Mouse (Mus musculus): ENCODE measurements around the gene Rela. TPM values are rescaled to one million over a fixed set of nuclear protein-coding genes. Genes with fewer than 3 reads are reported as not detected.
"Not testable (repeated sequence)": the region's sequence is repeated elsewhere in the genome, so short reads cannot be mapped to it uniquely, and the experiment has no call there.

Gene Rela
- polyA plus RNA-seq, 1 experiment from 2014 or later = 43.9 TPM

GRCm38 (mm10) chr19:5684236-5684635, 47.0 kb downstream of the Rela start:
- no peak overlapping the region for H3K4me2 ChIP-seq (ENCODE audit: low read depth, low read length)
- no peaks in the 10 kb centered on the region for H3K9me3 ChIP-seq (ENCODE audit: control insufficient read depth, low read length)
- H3K4me3 ChIP-seq (ENCODE audit: low read length) = no peak overlapping the region
- peaks cover 10% of the 10 kb centered on the region for H3K4me1 ChIP-seq (ENCODE audit: control insufficient read depth, insufficient read depth, low read length)
- H3K27me3 ChIP-seq (replicated peaks; ENCODE audit: control insufficient read depth, insufficient read depth, low read length) = no peaks in the 10 kb centered on the region
- ATAC-seq = no peak
- no peak overlapping the region; the same call in 1 of the 2 replicates for H3K27ac ChIP-seq (ENCODE audit: low read length)
- WGBS = 89% methylated on average over 12 of the region's 12 CpGs
- H3K36me3 ChIP-seq (ENCODE audit: control insufficient read depth, insufficient read depth, low read length) = peaks cover 17% of the 10 kb centered on the region
- 0 out of 2 replicates have a peak overlapping the region, but pooled peaks have one; percentile 14 for H3K9ac ChIP-seq (ENCODE audit: low read depth, low read length)

- ATAC-seq = no peak
- H3K27ac ChIP-seq (ENCODE audit: low read length) = no peak overlapping the region
- H3K9me3 ChIP-seq (ENCODE audit: control insufficient read depth, low read length) = no peaks in the 10 kb centered on the region
- peaks cover 15% of the 10 kb centered on the region for H3K36me3 ChIP-seq (ENCODE audit: control insufficient read depth, insufficient read depth, low read length)
- no peaks in the 10 kb centered on the region for H3K27me3 ChIP-seq (replicated peaks; ENCODE audit: control insufficient read depth, insufficient read depth, low read length)
- no peak overlapping the region for H3K9ac ChIP-seq (ENCODE audit: low read depth, low read length)
- H3K4me3 ChIP-seq (ENCODE audit: low read length) = no peak overlapping the region
- H3K4me1 ChIP-seq (ENCODE audit: control insufficient read depth, insufficient read depth, low read length) = peaks cover 10% of the 10 kb centered on the region
- WGBS = 96% methylated on average over 13 of the region's 13 CpGs
- no peak overlapping the region for H3K4me2 ChIP-seq (ENCODE audit: low read depth, low read length)
These were observed 47.7 kb downstream of the Rela start for GRCm38 (mm10) chr19:5684985-5685384.

- no peak overlapping the region for H3K4me3 ChIP-seq (ENCODE audit: low read length)
- WGBS = 92% methylated on average over 19 of the region's 19 CpGs
- H3K27me3 ChIP-seq (replicated peaks; ENCODE audit: control insufficient read depth, insufficient read depth, low read length) = no peaks in the 10 kb centered on the region
- H3K4me1 ChIP-seq (ENCODE audit: control insufficient read depth, insufficient read depth, low read length) = peaks cover 13% of the 10 kb centered on the region
- H3K9me3 ChIP-seq (ENCODE audit: control insufficient read depth, low read length) = no peaks in the 10 kb centered on the region
- no peak overlapping the region for H3K27ac ChIP-seq (ENCODE audit: low read length)
- no peak overlapping the region for H3K9ac ChIP-seq (ENCODE audit: low read depth, low read length)
- peaks cover 15% of the 10 kb centered on the region for H3K36me3 ChIP-seq (ENCODE audit: control insufficient read depth, insufficient read depth, low read length)
- H3K4me2 ChIP-seq (ENCODE audit: low read depth, low read length) = no peak overlapping the region
- ATAC-seq = no peak
These were observed 48.1 kb downstream of the Rela start for GRCm38 (mm10) chr19:5685431-5685830.

- Histone ChIP-seq H3K4me3 (ENCODE audit: low read length) (no peak overlapping the region), H3K27ac (ENCODE audit: low read length) (no peak overlapping the region), H3K9me3 (ENCODE audit: control insufficient read depth, low read length) (no peaks in the 10 kb centered on the region), H3K36me3 (ENCODE audit: control insufficient read depth, insufficient read depth, low read length) (peaks cover 17% of the 10 kb centered on the region), H3K4me1 (ENCODE audit: control insufficient read depth, insufficient read depth, low read length) (peaks cover 18% of the 10 kb centered on the region), H3K9ac (ENCODE audit: low read depth, low read length) (no peak overlapping the region), H3K4me2 (ENCODE audit: low read depth, low read length) (no peak overlapping the region), H3K27me3 (replicated peaks; ENCODE audit: control insufficient read depth, insufficient read depth, low read length) (no peaks in the 10 kb centered on the region)
- ATAC-seq = no peak
- WGBS = 97% methylated on average over 11 of the region's 11 CpGs
These were observed 48.6 kb downstream of the Rela start for GRCm38 (mm10) chr19:5685861-5686260.

GRCm38 (mm10) chr19:5686437-5686836, 49.2 kb downstream of the Rela start:
- H3K27ac ChIP-seq (ENCODE audit: low read length) = no peak overlapping the region
- no peak overlapping the region for H3K9ac ChIP-seq (ENCODE audit: low read depth, low read length)
- no peak for ATAC-seq
- peaks cover 21% of the 10 kb centered on the region for H3K36me3 ChIP-seq (ENCODE audit: control insufficient read depth, insufficient read depth, low read length)
- H3K4me1 ChIP-seq (ENCODE audit: control insufficient read depth, insufficient read depth, low read length) = peaks cover 23% of the 10 kb centered on the region
- no peaks in the 10 kb centered on the region for H3K27me3 ChIP-seq (replicated peaks; ENCODE audit: control insufficient read depth, insufficient read depth, low read length)
- H3K9me3 ChIP-seq (ENCODE audit: control insufficient read depth, low read length) = no peaks in the 10 kb centered on the region
- H3K4me2 ChIP-seq (ENCODE audit: low read depth, low read length) = no peak overlapping the region
- no peak overlapping the region for H3K4me3 ChIP-seq (ENCODE audit: low read length)
- WGBS = 86% methylated on average over 13 of the region's 13 CpGs

- H3K27me3 ChIP-seq (replicated peaks; ENCODE audit: control insufficient read depth, insufficient read depth, low read length); H3K4me2 ChIP-seq (ENCODE audit: low read depth, low read length); H3K9me3 ChIP-seq (ENCODE audit: control insufficient read depth, low read length); H3K27ac ChIP-seq (ENCODE audit: low read length); ATAC-seq: not testable (repeated sequence)
- Histone ChIP-seq H3K9ac (ENCODE audit: low read depth, low read length) (peak overlapping the region; percentile 96; the same call in 1 of the 2 replicates), H3K4me3 (ENCODE audit: low read length) (0 out of 2 replicates have a peak overlapping the region, but pooled peaks have one; percentile 77), H3K4me1 (ENCODE audit: control insufficient read depth, insufficient read depth, low read length) (peaks cover 29% of the 10 kb centered on the region), H3K36me3 (ENCODE audit: control insufficient read depth, insufficient read depth, low read length) (peaks cover 21% of the 10 kb centered on the region)
- 92% methylated on average over 11 of the region's 12 CpGs for WGBS
These were observed 49.7 kb downstream of the Rela start for GRCm38 (mm10) chr19:5686954-5687353.

- Histone ChIP-seq H3K9ac (ENCODE audit: low read depth, low read length) (peak overlapping the region; percentile 96), H3K27me3 (replicated peaks; ENCODE audit: control insufficient read depth, insufficient read depth, low read length) (no peaks in the 10 kb centered on the region), H3K27ac (ENCODE audit: low read length) (peak overlapping the region; percentile 95), H3K4me1 (ENCODE audit: control insufficient read depth, insufficient read depth, low read length) (peaks cover 36% of the 10 kb centered on the region), H3K4me3 (ENCODE audit: low read length) (peak overlapping the region; percentile 77), H3K9me3 (ENCODE audit: control insufficient read depth, low read length) (no peaks in the 10 kb centered on the region), H3K36me3 (ENCODE audit: control insufficient read depth, insufficient read depth, low read length) (peaks cover 21% of the 10 kb centered on the region), H3K4me2 (ENCODE audit: low read depth, low read length) (peak overlapping the region; percentile 98)
- no peak for ATAC-seq
- WGBS = 14% methylated on average over 9 of the region's 9 CpGs
These were observed 50.5 kb downstream of the Rela start for GRCm38 (mm10) chr19:5687738-5688137.

- under 1% methylated on average over 69 of the region's 69 CpGs for WGBS
- Histone ChIP-seq H3K27me3 (replicated peaks; ENCODE audit: control insufficient read depth, insufficient read depth, low read length) (no peaks in the 10 kb centered on the region), H3K4me2 (ENCODE audit: low read depth, low read length) (peak within 1 kb of the TSS; percentile 98), H3K27ac (ENCODE audit: low read length) (peak within 1 kb of the TSS; percentile 95), H3K4me1 (ENCODE audit: control insufficient read depth, insufficient read depth, low read length) (peaks cover 41% of the 10 kb centered on the region), H3K4me3 (ENCODE audit: low read length) (peak within 1 kb of the TSS; percentile 77), H3K9ac (ENCODE audit: low read depth, low read length) (peak within 1 kb of the TSS; percentile 96), H3K9me3 (ENCODE audit: control insufficient read depth, low read length) (no peaks in the 10 kb centered on the region), H3K36me3 (ENCODE audit: control insufficient read depth, insufficient read depth, low read length) (peaks cover 18% of the 10 kb centered on the region)
- peak; percentile 90 for ATAC-seq
These were observed 51.2 kb downstream of the Rela start, which contains the start of the genes Map3k11 and Pcnx3 for GRCm38 (mm10) chr19:5688200-5689087. Map3k11 (plus strand) TSS chr19:5688742. Pcnx3 (minus strand) TSS chr19:5688908.

GRCm38 (mm10) chr19:5689088-5689428, 51.8 kb downstream of the Rela start:
- peak overlapping the region; percentile 96 for H3K9ac ChIP-seq (ENCODE audit: low read depth, low read length)
- no peaks in the 10 kb centered on the region for H3K9me3 ChIP-seq (ENCODE audit: control insufficient read depth, low read length)
- no peak for ATAC-seq
- H3K36me3 ChIP-seq (ENCODE audit: control insufficient read depth, insufficient read depth, low read length) = peaks cover 20% of the 10 kb centered on the region
- peak overlapping the region; percentile 77 for H3K4me3 ChIP-seq (ENCODE audit: low read length)
- peaks cover 41% of the 10 kb centered on the region for H3K4me1 ChIP-seq (ENCODE audit: control insufficient read depth, insufficient read depth, low read length)
- H3K27me3 ChIP-seq (replicated peaks; ENCODE audit: control insufficient read depth, insufficient read depth, low read length) = no peaks in the 10 kb centered on the region
- peak overlapping the region; percentile 95 for H3K27ac ChIP-seq (ENCODE audit: low read length)
- WGBS = under 1% methylated on average over 7 of the region's 7 CpGs
- H3K4me2 ChIP-seq (ENCODE audit: low read depth, low read length) = peak overlapping the region; percentile 86

Measured in intestine, embryonic 16.5 days (tissue).